Mouse (Mus musculus): Measurements from ENCODE around the gene Slc27a5. TPM values are rescaled to one million over a fixed set of nuclear protein-coding genes. Genes with fewer than 3 reads are reported as not detected.

Slc27a5 gene
- total and polyA plus RNA-seq, 3 experiments, result 0.13 TPM; not detected in 2

DNA sequence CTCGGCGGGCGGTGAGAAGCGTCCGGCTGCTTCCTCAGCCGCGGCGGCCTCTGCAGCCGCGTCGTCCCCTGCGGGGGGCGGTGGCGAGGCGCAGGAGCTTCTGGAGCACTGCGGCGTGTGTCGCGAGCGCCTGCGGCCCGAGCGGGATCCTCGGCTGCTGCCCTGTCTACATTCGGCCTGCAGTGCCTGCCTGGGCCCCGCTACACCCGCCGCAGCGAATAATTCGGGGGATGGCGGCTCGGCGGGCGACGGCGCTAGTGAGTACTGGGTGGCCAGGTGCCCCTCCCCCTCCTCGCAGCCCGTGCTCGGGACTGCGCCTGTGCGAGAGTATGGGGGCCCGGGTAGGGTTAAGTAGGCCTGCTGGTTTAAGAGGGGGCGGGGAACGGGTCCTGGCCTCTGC, 26.8 kb upstream of the Slc27a5 start:
- peak overlapping the region; percentile 74 for H3K27ac ChIP-seq (ENCODE audit: control insufficient read depth, low read depth, low read length)
- no peaks in the 10 kb centered on the region; a peak in 1 of 4 replicates for H3K27me3 ChIP-seq (ENCODE audit: control insufficient read depth in 1 of 2, insufficient read depth in 2 of 2, low read length in 2 of 2)
- peaks cover 34% of the 10 kb centered on the region for H3K79me2 ChIP-seq (ENCODE audit: control insufficient read depth, insufficient read depth, low read length, poor library complexity)
- peak overlapping the region; percentile 99 for H3K9ac ChIP-seq (ENCODE audit: control insufficient read depth, low read depth, low read length, poor library complexity, severe bottlenecking)
- DNase-seq (ENCODE audit: low read depth, low spot score), result peak; percentile 78
- H3K36me3 ChIP-seq (ENCODE audit: control insufficient read depth in 1 of 2, insufficient read depth in 2 of 2, low read length in 2 of 2), result peaks cover 21 to 32% of the 10 kb centered on the region in 2 experiments
- peaks cover 2 to 23% of the 10 kb centered on the region in 2 experiments; a peak in 3 of 4 replicates for H3K4me1 ChIP-seq (ENCODE audit: control insufficient read depth in 1 of 2, insufficient read depth in 2 of 2, low read length in 2 of 2)
- H3K4me3 ChIP-seq (ENCODE audit: control insufficient read depth in 1 of 2, insufficient read depth in 1 of 2, low read depth in 2 of 2, low read length in 2 of 2), result peak overlapping the region; percentile 82 to 99
- no peaks in the 10 kb centered on the region for H3K9me3 ChIP-seq (replicated peaks; ENCODE audit: insufficient read depth, low read length)
- TF ChIP-seq MAX (IDR thresholded peaks at IDR 0.05; ENCODE audit: low read length) (no peak), JUND (IDR thresholded peaks at IDR 0.05; ENCODE audit: low read depth, low read length) (no peak), TAL1 (IDR thresholded peaks at IDR 0.05; ENCODE audit: low read length) (no peak), ZMIZ1 (IDR thresholded peaks at IDR 0.05; ENCODE audit: low read depth, low read length) (no peak), ZKSCAN1 (IDR thresholded peaks at IDR 0.05; ENCODE audit: low read depth, low read length) (no peak), USF1 (IDR thresholded peaks at IDR 0.05; ENCODE audit: low read depth, low read length) (no peak), POLR2AphosphoS2 (IDR thresholded peaks at IDR 0.05; ENCODE audit: low read length) (no peak), MAZ (IDR thresholded peaks at IDR 0.05; ENCODE audit: low read depth, low read length) (no peak), CHD2 (IDR thresholded peaks at IDR 0.05; ENCODE audit: low read length) (peak; percentile 14; the same call in 1 of the 2 replicates), SMC3 (IDR thresholded peaks at IDR 0.05; ENCODE audit: low read depth, low read length) (no peak), MAFK (IDR thresholded peaks at IDR 0.05; ENCODE audit: borderline replicate concordance, low read depth, low read length) (no peak), EP300 (IDR thresholded peaks at IDR 0.05; ENCODE audit: low read depth in 1 of 2, low read length in 2 of 2) (no peak), POLR2A (IDR thresholded peaks at IDR 0.05; ENCODE audit: control insufficient read depth in 1 of 2, insufficient read depth in 1 of 2, low read depth in 1 of 2, low read length in 2 of 2, poor library complexity in 1 of 2) (no peak), GATA1 (IDR thresholded peaks at IDR 0.05; ENCODE audit: low read depth, low read length) (no peak), NELFE (IDR thresholded peaks at IDR 0.05; ENCODE audit: low read depth, low read length) (no peak), CTCF (IDR thresholded peaks at IDR 0.05 in 2 of 3, conservative IDR thresholded peaks at IDR 0.05 in 1 of 3; ENCODE audit: control insufficient read depth in 1 of 3, insufficient read depth in 1 of 3, low read depth in 2 of 3, low read length in 3 of 3, poor library complexity in 1 of 3, severe bottlenecking in 1 of 3) (peak in 2 of 3 experiments; percentile 7 to 28; a peak in 3 of 6 replicates), TCF12 (IDR thresholded peaks at IDR 0.05; ENCODE audit: low read depth, low read length) (no peak), KAT2A (conservative IDR thresholded peaks at IDR 0.05; ENCODE audit: low read depth, low read length) (no peak), MEF2A (IDR thresholded peaks at IDR 0.05; ENCODE audit: extremely low read depth, insufficient replicate concordance, low read depth, low read length, poor library complexity, severe bottlenecking) (no peak), NRF1 (IDR thresholded peaks at IDR 0.05; ENCODE audit: insufficient read depth, low read depth, low read length, poor library complexity, severe bottlenecking) (peak; percentile 70), USF2 (IDR thresholded peaks at IDR 0.05; ENCODE audit: borderline replicate concordance in 1 of 2, insufficient read depth in 1 of 2, low read depth in 1 of 2, low read length in 2 of 2) (no peak), HCFC1 (IDR thresholded peaks at IDR 0.05; ENCODE audit: low read depth, low read length) (peak; percentile 65), POLR2AphosphoS5 (IDR thresholded peaks at IDR 0.05; ENCODE audit: borderline replicate concordance, low read depth, low read length) (no peak), ZC3H11A (IDR thresholded peaks at IDR 0.05; ENCODE audit: low read depth, low read length) (no peak), TBP (IDR thresholded peaks at IDR 0.05; ENCODE audit: low read depth, low read length) (no peak), RAD21 (IDR thresholded peaks at IDR 0.05; ENCODE audit: low read depth, low read length) (no peak), BHLHE40 (IDR thresholded peaks at IDR 0.05; ENCODE audit: borderline replicate concordance, low read depth, low read length) (peak; percentile 6; the same call in 1 of the 2 replicates), ELF1 (IDR thresholded peaks at IDR 0.05; ENCODE audit: low read depth, low read length) (no peak), SIN3A (IDR thresholded peaks at IDR 0.05; ENCODE audit: low read length) (no peak; the same call in 1 of the 2 replicates), UBTF (IDR thresholded peaks at IDR 0.05; ENCODE audit: borderline replicate concordance, insufficient read depth, low read depth, low read length) (no peak; the same call in 1 of the 2 replicates), GABPA (IDR thresholded peaks at IDR 0.05; ENCODE audit: low read depth, low read length) (no peak), E2F4 (IDR thresholded peaks at IDR 0.05; ENCODE audit: borderline replicate concordance, low read depth, low read length) (no peak)

All from MEL (cell line).